Mouse (Mus musculus): ENCODE measurements around the gene Vapb. TPM values are rescaled to one million over a fixed set of nuclear protein-coding genes. Genes with fewer than 3 reads are reported as not detected.

The Vapb gene
- polyA plus RNA-seq (2012; rRNA removed): 11.0 and 11.4 TPM in 2 replicates

GRCm38 (mm10) chr2:173737222-173737989, at the start of gene Vapb:
TSS of gene Vapb (plus strand) at chr2:173737511.

GRCm38 (mm10) chr2:173719115-173719514, 18.2 kb upstream of the Vapb start, which contains the start of gene 1700010B08Rik:
TSS of gene 1700010B08Rik (plus strand) at chr2:173719415.

Other genes starting within 250 kb of the Vapb start
- not detected in 2 replicates for gene 1700021F07Rik, start 214.9 kb upstream of the Vapb start, polyA plus RNA-seq (2012; rRNA removed)
- 0.29 TPM in 1 of 2 replicates, not detected in the other for gene Ankrd60, start 159.1 kb upstream of the Vapb start, polyA plus RNA-seq (2012; rRNA removed)
- gene Rab22a, start 77.8 kb upstream of the Vapb start, polyA plus RNA-seq (2012; rRNA removed): 97.6 and 113 TPM in 2 replicates
- not detected in 2 replicates for gene 1700010B08Rik, start 18.1 kb upstream of the Vapb start, polyA plus RNA-seq (2012; rRNA removed)

Measured in colon, adult 2 months (tissue).